Mouse (Mus musculus): ENCODE data around the gene Ror2.

The Ror2 gene

DNA sequence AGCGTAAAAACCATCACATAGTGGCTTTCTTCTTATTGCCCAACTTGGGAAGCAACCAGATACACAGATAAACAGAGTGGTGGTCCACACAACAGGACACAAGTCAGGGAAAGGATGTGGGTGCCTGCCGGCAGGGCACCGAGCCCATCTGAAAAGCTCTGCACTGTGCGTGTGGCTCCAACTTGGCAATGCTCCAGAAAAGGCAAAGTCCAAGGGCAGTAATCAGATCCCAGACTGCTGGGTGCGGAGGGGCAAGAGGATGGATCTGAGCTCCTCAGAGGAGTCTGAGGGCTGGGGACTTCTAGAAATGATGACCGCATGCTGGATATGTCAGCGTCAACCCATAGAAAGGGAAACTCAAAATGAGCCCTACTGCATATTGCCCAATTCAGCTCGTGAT lies 163.8 kb downstream of the Ror2 start:
- no peak for DNase-seq (ENCODE audit: low spot score)

DNA sequence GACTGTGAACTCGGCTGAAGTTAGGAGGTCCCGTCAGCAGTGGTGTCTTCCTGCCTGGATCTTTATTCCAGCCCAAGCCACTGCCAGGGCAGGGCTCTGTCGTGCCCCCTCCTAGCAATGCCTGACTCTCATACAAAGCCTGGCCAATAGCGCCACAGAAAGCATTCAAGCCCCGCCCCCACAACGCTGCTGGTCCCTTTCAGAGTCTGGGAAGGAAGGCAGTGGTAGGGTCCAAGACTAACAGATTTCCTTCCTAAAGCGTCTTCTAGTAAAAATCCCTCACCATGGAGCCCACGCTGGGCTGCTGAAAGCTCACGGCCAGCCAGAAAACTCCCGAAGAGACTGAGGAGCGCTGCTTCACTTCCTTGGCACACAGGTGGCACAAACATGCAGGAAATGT lies 165.0 kb downstream of the Ror2 start:
- no peak for DNase-seq (ENCODE audit: low spot score)

DNA sequence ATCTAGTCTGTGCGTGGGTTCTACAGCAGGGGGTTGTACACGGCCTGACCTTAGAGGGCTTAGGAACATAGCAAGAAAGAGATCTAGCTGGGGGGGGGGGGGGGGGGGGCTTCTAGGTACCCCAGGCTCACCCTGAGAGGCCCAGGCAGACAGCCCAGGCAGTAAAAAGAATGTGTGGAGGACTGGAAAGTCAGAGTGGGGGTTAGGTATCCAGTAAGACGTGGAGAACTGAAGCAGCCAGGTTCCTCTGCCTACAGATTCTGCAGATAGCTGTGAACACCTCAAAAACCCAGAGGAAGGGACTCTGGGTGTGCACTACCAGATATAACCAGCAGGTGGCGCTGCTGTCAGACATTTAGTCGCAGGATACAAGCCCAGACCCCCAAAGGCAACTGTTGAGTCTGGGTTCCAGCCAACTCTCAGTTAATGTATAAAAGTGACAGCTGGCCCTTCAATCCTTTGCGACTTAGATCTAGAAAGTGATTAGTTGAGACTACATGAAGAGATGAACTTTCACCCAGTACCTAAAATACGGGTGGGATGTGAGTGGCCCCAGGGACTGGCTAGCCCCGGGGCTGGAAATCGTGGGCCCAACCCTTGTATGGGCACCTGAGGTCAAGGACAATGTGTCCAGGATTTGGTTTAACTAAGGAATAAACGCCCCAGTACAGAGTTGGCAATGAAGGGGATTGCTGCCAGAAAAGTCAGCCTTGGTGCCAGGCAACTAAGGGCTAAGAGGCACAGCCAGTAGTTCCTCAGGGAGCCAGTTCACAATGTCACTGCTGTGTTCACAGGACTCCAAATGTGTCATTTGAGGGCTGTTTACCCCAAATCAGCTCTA lies 166.1 kb downstream of the Ror2 start:
- no peak for DNase-seq (ENCODE audit: low spot score)

DNA sequence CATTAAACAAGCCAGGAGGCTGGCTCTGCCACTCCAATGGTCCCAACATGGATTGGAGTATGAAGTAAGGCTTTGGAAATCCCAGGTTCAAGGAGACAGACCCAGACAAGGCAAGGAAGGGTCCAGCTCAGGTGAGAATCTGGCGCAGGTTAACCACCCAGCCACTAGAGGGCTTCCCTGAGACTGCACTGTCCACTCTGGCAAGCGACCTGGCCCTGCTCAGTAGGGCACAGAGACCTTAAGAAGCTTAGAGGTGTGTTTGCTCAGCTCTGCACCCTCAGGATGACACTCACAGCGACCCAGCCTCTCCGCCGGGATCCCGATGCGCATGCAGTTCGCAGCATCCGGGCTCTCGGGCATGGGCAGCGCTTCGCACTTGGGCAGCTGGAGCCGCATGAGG lies 167.5 kb downstream of the Ror2 start:
- DNase-seq (ENCODE audit: low spot score), result no peak

DNA sequence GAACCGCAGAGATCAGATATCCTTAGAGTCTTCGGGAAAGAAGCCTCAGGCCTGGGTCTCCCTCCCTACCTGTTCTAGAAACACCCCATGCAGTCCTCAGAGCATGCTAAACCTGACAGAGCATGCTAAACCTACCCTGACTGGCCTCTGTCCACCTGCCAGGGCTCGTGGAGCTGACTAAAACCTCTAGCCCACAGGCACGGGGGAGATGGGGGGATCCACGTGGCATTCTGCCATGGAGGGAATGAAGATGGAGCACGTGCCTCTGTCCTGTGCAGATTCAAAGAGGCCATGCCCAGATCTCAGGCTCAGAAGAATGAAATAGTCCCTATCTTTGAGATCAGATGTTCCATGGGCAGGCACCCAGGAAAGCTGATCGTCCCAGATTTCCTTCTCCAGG lies 168.0 kb downstream of the Ror2 start:
- no peak for DNase-seq (ENCODE audit: low spot score)

DNA sequence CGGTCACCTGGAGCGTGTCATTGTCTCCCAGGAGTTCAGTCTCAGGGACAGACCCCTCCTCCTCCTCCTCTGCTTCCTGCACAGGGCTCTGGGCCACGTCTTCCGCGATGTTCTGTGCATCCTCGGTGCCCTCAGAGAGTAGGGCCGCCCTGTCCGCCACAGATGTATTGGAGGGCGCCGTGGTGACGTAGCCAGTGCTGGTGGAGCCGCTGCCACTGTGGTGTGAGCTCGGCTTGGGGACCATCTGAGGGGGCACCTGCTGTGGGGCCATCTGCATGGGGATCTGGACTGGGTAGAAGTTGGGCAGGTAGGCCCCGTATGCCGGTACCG lies 175.7 kb downstream of the Ror2 start:
- DNase-seq (ENCODE audit: low spot score), result no peak

DNA sequence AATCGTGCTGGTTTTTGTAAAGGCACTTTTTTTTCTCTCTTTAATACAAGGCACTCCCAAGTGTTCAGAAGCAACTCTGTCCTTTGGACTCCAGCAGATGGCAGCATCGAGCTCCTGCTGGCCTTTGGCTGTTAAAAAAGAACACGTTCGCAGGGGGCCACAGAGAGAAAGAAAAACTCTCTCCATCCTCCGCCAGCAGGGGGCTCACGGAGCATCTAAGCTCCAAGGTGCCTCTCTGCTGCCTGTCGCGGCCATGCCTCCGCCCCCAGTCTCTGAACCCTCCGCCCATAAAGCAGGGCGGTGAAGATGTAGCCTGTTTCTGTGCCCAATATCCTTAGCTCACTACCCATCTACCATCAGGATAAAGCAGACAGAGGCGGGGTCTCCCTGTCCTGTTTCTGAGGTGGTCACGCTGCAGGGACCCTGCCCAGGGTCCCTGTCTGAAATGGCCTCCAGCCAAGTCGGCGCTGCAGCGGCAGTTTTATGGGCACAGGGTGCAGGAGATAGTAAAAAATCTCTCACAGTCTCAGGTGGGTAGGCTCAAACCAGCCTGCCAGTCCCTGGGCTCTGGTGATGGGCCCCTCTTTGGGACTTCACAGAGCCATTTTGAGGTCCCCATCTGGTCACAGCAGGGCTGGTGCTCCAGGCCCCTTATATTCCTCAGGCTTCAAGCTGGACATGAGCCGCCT lies 176.2 kb downstream of the Ror2 start:
- peak; percentile 37 for DNase-seq (ENCODE audit: low spot score)

DNA sequence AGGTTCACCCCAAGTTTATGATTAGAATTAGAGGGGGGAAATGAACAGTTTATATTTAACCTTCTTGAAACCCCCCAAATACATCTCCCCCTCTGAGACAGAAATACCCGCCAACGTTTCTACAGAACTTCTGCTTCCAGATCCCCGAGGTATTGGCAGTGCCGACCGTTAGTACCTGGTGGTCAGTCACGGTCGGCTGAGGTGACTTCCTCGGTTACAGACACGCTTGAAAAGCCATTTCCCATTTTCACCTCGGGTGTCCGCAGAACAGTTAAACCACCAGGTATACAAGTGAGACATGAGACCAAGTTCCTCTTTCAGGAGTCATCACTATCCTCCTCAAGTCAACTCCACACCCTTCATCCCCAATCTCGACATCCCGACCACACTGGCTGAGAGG lies 179.2 kb downstream of the Ror2 start:
- no peak for DNase-seq (ENCODE audit: low spot score)

DNA sequence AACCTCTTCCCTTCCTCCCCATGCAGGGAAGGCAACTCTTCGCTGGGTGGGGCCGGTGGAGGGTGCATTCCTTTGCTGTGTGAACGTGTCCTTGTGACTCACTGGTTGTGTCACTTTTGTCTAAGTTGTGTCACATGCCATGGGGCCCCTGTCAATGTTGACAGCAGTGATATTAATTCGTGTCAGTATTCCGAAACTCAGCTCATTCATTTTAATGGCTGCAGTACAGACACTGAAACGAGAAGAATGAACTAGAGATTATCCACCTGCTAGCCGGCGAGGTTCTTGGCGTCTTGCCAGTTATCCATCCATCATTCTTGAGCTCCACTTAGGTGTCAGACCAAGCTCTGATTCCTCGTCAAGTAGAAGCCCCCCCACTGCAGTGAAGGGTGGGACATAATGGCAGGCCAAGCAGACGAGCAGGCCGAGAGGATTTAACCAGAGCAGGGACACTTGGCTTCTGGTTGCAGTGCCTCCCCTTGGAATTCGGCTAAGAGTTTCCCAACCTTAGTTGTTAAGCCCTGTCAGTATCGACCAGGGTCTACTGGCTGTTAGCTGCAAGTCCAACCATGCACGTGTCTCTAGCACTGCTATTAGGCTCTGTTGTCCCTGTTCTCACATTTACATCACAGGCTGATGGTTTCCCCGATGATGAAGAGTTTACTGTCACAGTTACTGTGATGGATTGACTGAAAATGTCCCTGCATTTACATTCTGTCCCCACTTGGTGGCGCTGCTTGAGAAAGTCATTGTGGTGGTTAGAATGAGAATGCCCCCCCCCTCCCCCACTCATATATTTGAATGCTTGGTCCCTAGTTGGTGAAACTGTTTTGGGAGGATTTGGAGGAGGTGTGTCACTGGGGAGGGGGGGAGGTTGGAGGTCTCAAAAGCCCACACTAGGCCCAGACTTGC lies 185.9 kb downstream of the Ror2 start:
- DNase-seq (ENCODE audit: low spot score), result no peak

DNA sequence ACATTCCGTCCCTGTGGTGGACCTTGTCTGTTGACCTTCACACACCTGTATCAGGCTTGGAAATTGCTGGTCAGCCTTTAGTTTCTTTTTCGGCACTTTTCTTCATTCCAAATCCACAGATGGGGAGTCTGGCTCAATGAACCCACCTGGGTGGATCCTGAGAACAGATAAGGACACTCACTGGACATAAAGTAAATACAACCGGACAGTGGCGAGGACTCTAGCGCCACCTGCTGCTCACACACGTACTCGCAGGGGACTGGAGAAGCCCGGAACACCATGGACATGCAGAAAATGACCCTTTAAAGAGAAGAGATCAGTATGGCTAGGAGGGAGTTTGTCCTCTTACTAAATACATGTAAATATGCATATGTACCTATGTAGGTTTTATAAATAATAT lies 189.3 kb downstream of the Ror2 start:
- no peak for DNase-seq (ENCODE audit: low spot score)

DNA sequence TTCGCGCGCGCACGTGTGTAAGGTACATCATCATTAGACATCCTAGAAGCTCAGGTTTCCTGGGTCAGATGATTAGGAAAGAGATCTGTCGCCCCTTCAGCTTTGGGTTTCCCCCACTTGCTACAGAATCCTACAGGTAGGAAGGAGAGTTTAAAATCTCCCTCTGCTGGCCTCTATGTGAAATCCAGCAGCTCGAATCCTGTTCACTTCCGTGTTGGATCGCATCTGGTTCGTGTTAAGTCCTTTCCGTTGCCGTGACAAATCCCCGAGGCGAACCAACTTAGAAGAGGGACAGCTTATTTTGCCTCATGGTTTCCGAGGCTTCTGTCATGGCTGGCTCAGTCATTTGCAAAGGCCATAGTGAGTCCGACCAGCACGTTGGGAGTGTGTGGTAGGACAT lies 190.7 kb downstream of the Ror2 start:
- DNase-seq (ENCODE audit: low spot score), result no peak

DNA sequence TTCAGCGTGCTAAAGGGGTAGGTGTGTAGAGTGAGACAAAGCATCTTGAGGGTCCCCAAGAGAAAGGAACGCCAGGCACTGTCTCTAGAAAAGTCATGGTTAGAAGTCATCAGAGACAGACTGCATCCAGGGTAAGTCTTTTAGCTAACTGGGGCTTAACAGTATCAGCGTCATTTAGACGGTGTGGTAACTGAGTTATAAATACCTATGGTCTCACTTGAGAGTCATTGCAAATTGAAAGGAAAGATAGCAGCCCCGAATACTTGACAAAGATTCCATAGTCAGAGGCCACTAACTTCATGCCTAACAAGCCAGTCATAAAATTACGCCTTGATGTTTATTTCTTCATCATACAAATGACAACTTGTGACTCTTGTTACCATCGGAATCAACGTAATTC lies 191.3 kb downstream of the Ror2 start:
- DNase-seq (ENCODE audit: low spot score), result no peak

DNA sequence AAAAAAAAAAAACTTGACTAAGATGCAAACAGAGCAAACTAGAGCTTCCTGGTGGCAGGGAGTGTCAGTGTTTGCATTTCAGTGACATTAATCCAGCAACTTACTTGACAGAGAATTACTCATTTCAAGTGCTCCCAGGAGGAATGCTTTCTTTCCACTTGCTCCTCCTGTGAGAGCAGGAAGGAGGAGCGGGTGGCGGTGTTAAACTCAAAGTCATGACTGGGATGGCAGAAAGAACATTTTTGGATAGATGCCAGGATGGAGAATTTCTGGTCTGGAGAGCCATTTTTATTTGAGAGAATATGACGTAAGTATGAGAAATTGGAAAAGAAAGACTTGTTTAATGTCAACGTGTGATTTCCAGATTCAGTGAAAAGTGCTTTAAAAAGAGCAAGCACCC lies 192.5 kb downstream of the Ror2 start:
- DNase-seq (ENCODE audit: low spot score), result no peak

DNA sequence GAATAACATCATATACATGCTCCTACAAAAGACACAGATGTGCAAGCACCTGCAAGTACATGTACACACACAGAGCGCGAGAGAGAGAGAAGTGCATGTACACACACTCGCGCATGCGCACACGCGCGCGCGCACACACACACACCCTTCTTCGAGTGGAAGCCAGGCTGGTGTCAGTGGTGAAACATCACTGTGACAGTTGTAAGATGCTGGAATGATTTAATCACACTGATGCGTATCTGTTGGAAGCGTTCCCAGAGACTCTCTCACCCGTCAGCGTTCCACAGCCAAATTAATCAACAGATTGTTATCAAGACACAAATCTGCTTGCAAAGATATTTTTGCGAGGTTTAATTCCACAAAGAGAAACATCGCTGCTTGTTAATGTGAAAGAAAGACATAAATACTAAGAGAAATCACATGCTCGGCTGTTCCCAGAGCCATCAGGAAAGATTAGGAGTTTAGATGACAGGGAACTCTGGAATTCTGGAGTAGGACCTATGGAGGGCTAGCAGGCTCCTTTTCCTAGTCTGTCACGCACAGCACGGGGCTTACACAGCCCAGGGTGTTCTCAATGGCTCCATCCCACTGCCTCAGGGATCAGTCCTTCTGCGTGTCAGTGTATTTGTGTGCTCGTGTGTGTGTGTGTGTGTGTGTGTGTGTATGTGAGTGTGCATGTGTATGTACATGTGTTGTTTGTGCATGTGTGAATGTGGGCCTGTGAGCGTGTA lies 199.2 kb downstream of the Ror2 start:
- no peak for DNase-seq (ENCODE audit: low spot score)

DNA sequence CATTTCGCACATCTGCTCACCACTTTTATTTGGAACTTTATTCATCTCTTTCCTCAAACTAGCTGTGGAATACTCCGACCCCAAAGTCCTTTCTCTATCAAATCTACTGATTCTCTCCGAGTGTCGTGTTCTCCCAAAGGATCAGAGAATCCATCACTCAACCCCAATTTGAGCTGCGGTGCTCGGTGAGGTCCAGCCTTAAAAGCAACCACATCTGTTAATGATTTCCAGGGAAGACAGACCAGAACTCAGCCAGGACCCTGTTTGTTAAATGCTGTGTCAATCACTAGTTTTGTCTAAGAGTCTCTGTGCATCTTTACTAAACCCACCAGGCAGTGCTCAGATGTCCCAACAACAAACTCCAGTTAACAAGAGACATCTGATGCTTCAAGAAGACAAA lies 204.1 kb downstream of the Ror2 start:
- DNase-seq (ENCODE audit: low spot score), result no peak

DNA sequence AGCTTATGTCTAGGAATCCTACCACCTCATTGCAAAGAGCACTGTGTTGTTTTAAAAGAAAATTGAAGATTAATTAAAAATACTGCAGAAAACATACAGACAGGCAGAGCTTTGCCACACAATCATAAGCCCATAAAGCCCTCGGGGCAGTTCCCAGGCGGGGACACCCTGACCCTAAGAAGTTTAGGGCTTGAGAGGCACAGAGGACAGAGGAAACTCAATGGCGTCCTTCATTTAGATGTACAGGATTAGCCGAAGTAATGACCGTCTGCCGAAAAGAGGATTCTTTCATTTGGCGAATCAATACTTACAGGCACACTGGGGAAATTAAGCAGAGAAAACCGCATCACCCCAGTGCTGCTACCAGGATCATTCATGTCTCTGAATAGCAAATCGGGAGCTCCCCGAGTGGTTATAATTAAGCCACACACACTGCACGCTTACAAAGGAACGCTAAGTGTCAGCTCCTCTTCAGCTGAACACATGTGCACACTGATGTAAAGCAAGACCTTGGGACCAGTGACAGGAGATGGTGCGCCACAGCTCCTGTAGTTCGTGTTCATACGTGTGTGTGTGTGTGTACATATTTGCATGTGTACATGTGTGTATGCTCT lies 208.1 kb downstream of the Ror2 start:
- no peak for DNase-seq (ENCODE audit: low spot score)

DNA sequence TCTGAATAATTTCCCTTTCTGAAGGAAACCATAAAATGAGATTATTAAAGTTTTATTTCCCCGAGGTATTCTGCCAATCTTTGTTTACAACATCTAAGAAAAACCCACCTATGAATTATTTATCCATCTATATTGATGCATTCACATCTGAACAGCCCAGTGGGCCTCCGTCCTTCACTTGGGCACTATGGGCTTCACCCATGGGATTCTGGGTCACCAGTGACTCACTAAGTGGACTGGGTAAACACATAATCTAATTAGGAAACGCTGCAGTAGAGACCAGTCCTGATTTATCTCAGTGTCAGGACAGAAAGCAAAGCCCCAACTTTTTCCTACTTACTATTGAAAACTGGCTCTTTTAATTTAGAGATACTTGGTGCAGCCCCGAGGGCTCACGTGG lies 210.9 kb downstream of the Ror2 start:
- no peak for DNase-seq (ENCODE audit: low spot score)

DNA sequence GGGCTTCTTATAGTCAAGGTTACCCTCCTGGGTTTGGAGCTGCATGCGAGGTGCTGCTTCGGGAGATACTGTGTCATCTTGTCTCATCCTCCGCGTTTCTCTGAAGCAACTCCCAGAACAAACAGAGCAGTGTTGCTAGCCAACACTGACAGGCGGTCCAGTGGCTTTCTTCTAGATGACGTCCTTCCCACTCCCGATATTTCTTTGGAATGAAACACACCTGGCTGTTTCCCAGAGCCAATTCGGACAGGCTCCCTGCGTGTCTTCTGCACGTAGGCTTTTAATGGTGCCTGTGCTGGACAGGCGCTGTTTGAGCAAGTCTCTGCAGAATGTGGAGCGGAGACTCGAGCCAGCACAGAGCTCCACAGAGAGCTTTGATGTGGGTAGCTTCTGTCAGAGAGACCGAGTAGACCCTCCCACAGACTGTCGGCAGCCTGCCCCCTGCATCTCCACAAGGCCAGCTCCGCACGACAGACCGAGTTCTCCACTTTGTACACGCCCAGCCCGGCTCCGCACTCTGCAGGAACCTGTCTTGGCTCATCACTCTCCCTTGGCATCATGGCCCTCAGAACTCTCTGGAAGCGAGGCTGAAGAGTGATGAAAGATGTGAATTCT lies 216.7 kb downstream of the Ror2 start:
- no peak for DNase-seq (ENCODE audit: low spot score)

DNA sequence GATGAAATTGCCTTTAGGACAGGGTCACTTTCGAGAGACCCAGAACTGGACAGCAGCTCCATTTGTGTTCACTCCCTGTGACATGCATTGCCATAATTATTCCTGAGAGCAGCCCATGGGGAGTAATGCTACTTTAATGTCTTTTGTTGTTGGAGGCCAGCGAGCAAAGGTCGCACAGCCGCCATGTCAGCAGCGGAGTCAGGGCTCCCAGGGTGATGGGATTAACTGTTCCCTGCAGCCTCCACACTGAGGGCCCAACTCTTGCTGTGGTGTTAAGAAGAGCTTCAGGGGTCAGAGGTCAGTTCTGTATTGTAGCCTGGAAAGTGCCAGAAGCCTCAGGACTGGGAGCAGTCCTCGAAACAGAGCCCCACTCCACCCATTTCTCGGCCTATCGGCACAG lies 217.5 kb downstream of the Ror2 start:
- DNase-seq (ENCODE audit: low spot score), result no peak

DNA sequence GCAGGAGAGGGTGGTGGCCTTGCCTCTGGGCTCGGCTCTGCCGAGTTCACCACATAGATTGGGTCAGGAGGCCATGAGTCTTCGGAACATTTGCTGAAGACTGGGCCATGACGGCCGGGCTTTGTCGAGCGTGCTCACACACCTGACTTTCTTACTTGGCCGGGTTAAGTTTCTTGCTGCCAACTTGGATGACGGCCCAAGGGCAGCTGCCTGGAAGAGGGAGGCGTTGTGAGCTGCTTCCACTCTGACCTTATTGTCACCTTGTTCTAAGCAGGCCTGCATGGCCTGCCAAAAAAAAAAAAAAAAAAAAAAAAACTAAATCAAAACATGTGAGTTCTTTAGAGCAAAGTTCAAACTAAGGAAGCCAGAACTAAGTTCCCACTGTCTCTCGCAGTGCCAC lies 218.0 kb downstream of the Ror2 start:
- no peak for DNase-seq (ENCODE audit: low spot score)

DNA sequence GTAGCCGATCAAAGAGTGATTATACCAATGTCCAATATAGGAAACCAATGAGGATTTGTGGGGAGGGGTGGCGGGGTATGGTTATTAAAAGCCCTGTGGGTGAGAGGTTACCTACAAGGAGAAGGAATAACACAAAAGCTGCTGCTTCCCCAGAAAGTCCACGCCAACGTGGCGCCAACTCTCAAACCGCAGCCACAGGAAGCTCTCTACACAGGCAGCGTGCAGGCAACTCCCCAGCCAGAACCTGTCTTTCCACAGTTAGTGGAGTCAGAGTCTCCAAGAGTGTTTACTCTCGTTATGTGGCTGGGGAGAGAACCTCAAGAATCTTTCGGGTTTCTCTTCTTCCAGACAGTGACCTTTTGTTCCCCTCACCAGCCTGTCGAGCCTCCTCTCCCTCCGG lies 220.8 kb downstream of the Ror2 start:
- DNase-seq (ENCODE audit: low spot score), result no peak

All from spleen, adult 12 weeks (tissue).